Comparison of ENCODE assay signal across 16 mouse cellular contexts in the genomic region with DNA sequence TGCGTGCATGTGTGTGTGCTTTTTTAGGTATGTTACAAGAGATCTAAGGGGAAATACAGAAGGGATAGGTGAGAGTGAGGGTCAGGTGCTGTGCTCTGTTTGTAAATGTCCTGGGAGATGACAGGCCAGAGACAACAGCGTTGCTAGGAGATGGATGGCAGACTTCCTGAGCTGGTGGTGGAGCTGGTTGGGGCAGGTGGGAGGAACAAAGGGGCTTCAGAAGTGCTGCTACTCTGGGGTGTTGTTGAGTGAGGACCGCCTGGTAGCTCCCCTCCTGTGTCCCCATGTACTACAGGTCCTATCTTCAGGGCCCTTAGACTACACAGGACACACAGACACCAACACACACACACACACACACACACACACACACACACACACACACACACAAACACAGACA. TPM values are rescaled to one million over a fixed set of nuclear protein-coding genes. Genes with fewer than 3 reads are reported as not detected.
DNase-seq lines count a peak whose midpoint lies in the region; ATAC-seq and TF ChIP-seq lines count a peak whose summit lies in the region.
"Had no signal": no experiment of that assay in that cellular context is flagged by ENCODE, and none has a peak within 500 bp of the region (broad histone marks: within the 10 kb centered on the region; RNA-seq: fewer than 3 reads in every experiment).

No protein-coding gene starts in this region.

- TF ChIP-seq POLR2A in brain, embryonic 14.5 days (IDR thresholded peaks at IDR 0.05; ENCODE audit: borderline replicate concordance, extremely low read depth, insufficient read depth, insufficient read length, poor library complexity, severe bottlenecking) = no peak

- no peak for TF ChIP-seq CTCF in brain, embryonic 14.5 days (IDR thresholded peaks at IDR 0.05; ENCODE audit: borderline replicate concordance, extremely low read depth, insufficient read depth, insufficient read length)

- H3K36me3 ChIP-seq in lung, embryonic 16.5 days (ENCODE audit: control insufficient read depth, insufficient read depth, low read length) = peaks cover 20% of the 10 kb centered on the region
- H3K36me3 ChIP-seq in midbrain, embryonic 16.5 days (ENCODE audit: control insufficient read depth, insufficient read depth, low read length) = peaks cover 19% of the 10 kb centered on the region

- H3K4me2 ChIP-seq in lung, embryonic 16.5 days (ENCODE audit: low read depth, low read length) = no peak overlapping the region
- H3K4me2 ChIP-seq in midbrain, embryonic 16.5 days (ENCODE audit: low read length) = no peak overlapping the region
- H3K4me2 ChIP-seq: heart, embryonic 13.5 days had no signal

- H3K9me3 ChIP-seq in lung, embryonic 16.5 days (ENCODE audit: control insufficient read depth, low read length) = no peaks in the 10 kb centered on the region
- H3K9me3 ChIP-seq in midbrain, embryonic 16.5 days (replicated peaks; ENCODE audit: control insufficient read depth, low read length, poor library complexity, severe bottlenecking) = no peaks in the 10 kb centered on the region
- H3K9me3 ChIP-seq: heart, embryonic 13.5 days had no signal

- peaks cover 10% of the 10 kb centered on the region for H3K4me1 ChIP-seq in lung, embryonic 16.5 days (replicated peaks; ENCODE audit: control insufficient read depth, insufficient read depth, low read length)
- no peaks in the 10 kb centered on the region; the same call in 1 of the 2 replicates for H3K4me1 ChIP-seq in midbrain, embryonic 16.5 days (ENCODE audit: control insufficient read depth, insufficient read depth, low read length)

- no peak for ATAC-seq in lung, embryonic 16.5 days (ENCODE audit: low read depth)
- no peak for ATAC-seq in midbrain, embryonic 16.5 days

- no peaks in the 10 kb centered on the region for H3K27me3 ChIP-seq in lung, embryonic 16.5 days (ENCODE audit: control insufficient read depth, insufficient read depth, low read depth, low read length)
- H3K27me3 ChIP-seq in midbrain, embryonic 16.5 days (ENCODE audit: control insufficient read depth, insufficient read depth, low read depth, low read length) = no peaks in the 10 kb centered on the region
- H3K27me3 ChIP-seq: CH12.LX; heart, embryonic 13.5 days had no signal

- peak overlapping the region; percentile 18; the same call in 1 of the 2 replicates for H3K9ac ChIP-seq in lung, embryonic 16.5 days (ENCODE audit: low read length)
- no peak overlapping the region for H3K9ac ChIP-seq in midbrain, embryonic 16.5 days (ENCODE audit: low read depth, low read length)
- H3K9ac ChIP-seq: heart, embryonic 13.5 days had no signal

- peak overlapping the region; percentile 23 for H3K27ac ChIP-seq in lung, embryonic 16.5 days (ENCODE audit: low read length)
- H3K27ac ChIP-seq in midbrain, embryonic 16.5 days (ENCODE audit: low read length) = peak overlapping the region; percentile 47
- H3K27ac ChIP-seq: heart, embryonic 13.5 days had no signal

- no peak overlapping the region for H3K4me3 ChIP-seq in lung, embryonic 16.5 days (ENCODE audit: low read length)
- no peak overlapping the region for H3K4me3 ChIP-seq in midbrain, embryonic 16.5 days (ENCODE audit: low read depth, low read length)
- H3K4me3 ChIP-seq: heart, embryonic 13.5 days had no signal

- no peak for DNase-seq in lung, postnatal 4 days
- peak; percentile 53 for DNase-seq in brain, embryonic 14.5 days (ENCODE audit: low read depth)
- DNase-seq in thymus, postnatal 4 days = peak; percentile 70
- DNase-seq in heart, postnatal 36 days = no peak
- DNase-seq in cerebellum, adult 9-10 months = no peak
- DNase-seq: cerebellum, adult 11 months; cerebellum, postnatal 36 days; gastrocnemius, postnatal 14 days; kidney, adult 18-20 months; kidney, postnatal 36 days; liver; lung, adult 18-20 months had no signal

- intact Hi-C loops in heart, postnatal 36 days (cut with DNase I) = no loop called here

- WGBS in lung, embryonic 16.5 days = 49% methylated on average over 3 of the region's 3 CpGs
- WGBS in midbrain, embryonic 16.5 days = 44% methylated on average over 3 of the region's 3 CpGs

RNA-seq across cellular contexts. Expression of a gene that starts 28.3 kb away (rescaled TPM):
- polyA plus RNA-seq in lung, embryonic 16.5 days (2015; fragmentation: Nextera tagmentation; extraction: Ambion mirVana) = 5.2 and 6.5 TPM in 2 replicates
- 1.8 and 2.6 TPM in 2 replicates for polyA plus RNA-seq in brain, embryonic 14.5 days (2012; rRNA removed)
- 0.85 and 0.86 TPM in 2 replicates for polyA plus RNA-seq in midbrain, embryonic 16.5 days (2015; fragmentation: Nextera tagmentation; extraction: Ambion mirVana)
- total RNA-seq in heart, postnatal 36 days (2021) = 10 to 100 TPM in 1 of 2 experiments, 1 to 10 TPM in 1; 9.0 to 10.5 TPM

RNA-seq across cellular contexts. Expression of a gene that starts 28.6 kb away (rescaled TPM):
- 71.1 and 78.2 TPM in 2 replicates for polyA plus RNA-seq in lung, embryonic 16.5 days (2015; fragmentation: Nextera tagmentation; extraction: Ambion mirVana)
- 52.3 and 70.7 TPM in 2 replicates for polyA plus RNA-seq in brain, embryonic 14.5 days (2012; rRNA removed)
- 42.5 and 43.2 TPM in 2 replicates for polyA plus RNA-seq in midbrain, embryonic 16.5 days (2015; fragmentation: Nextera tagmentation; extraction: Ambion mirVana)
- 10 to 100 TPM; 37.0 to 43.0 TPM for total RNA-seq in heart, postnatal 36 days (2021)

RNA-seq across cellular contexts. Expression of a gene that starts 46.6 kb away (rescaled TPM):
- 20.1 and 22.4 TPM in 2 replicates for polyA plus RNA-seq in lung, embryonic 16.5 days (2015; fragmentation: Nextera tagmentation; extraction: Ambion mirVana)
- polyA plus RNA-seq in brain, embryonic 14.5 days (2012; rRNA removed) = 98.9 and 153 TPM in 2 replicates
- 29.8 and 35.3 TPM in 2 replicates for polyA plus RNA-seq in midbrain, embryonic 16.5 days (2015; fragmentation: Nextera tagmentation; extraction: Ambion mirVana)
- 1 to 10 TPM; 8.1 to 8.7 TPM for total RNA-seq in heart, postnatal 36 days (2021)

Comparison
In these comparisons a context has a peak if more than half of its experiments do, and no peak if none do; other contexts are left out.
1. DNase-seq: peak in brain, embryonic 14.5 days (single experiment) and thymus, postnatal 4 days (single experiment); none in lung, postnatal 4 days (0 of 2), heart, postnatal 36 days (0 of 2) and cerebellum, adult 9-10 months (single experiment).